ENCODE assay signal across 8 mouse cellular contexts in the genomic region with DNA sequence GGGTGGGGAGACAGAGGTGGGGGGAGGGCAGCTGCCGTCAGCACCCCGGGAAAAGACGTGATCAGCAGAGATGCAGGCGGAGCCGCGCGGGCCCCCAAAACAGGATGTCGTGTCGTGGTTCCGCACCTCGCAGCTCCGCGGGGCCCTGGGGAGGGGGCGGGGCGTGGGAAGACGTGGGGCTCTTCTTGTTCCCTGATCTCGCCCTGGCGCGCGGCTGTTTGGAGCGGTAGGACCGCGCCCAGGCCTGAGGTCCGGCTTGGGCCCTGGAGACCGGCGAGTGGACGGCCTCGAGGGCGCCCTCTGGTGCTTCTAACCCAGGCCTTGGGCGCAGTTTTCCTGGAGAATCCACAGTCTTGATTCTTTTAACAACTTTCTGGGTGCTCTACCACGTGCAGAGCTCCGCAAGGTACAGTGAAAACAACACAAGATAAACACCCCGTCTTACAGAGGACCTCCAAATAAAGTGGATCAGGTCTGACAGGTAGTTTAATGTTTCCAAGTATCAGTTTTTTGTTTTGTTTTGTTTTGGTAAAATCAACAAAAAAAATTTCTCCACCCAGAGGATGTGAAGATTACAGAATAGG. TPM values are rescaled to one million over a fixed set of nuclear protein-coding genes. Genes with fewer than 3 reads are reported as not detected.
DNase-seq lines count a peak whose midpoint lies in the region; ATAC-seq and TF ChIP-seq lines count a peak whose summit lies in the region.

No protein-coding gene starts in this region.

- DNase-seq in CH12.LX (ENCODE audit: extremely low read depth) = no peak
- peak; percentile 80 for DNase-seq in c-Kit-negative CD71-positive TER-119-positive erythroid progenitor cells, embryonic 14.5 days (ENCODE audit: low read depth, low spot score)
- DNase-seq in splenic B cell, adult 2 months (ENCODE audit: low read depth, low spot score) = peak; percentile 94

- ATAC-seq in erythroid progenitor cell, adult 5-6 weeks (replicated peaks; ENCODE audit: low FRiP score, poor library complexity, severe bottlenecking) = peak; percentile 78
- ATAC-seq in heart, embryonic 12.5 days (ENCODE audit: insufficient number of reproducible peaks, low FRiP score) = peak; percentile 83
- peak; percentile 86 for ATAC-seq in kidney, embryonic 16.5 days (ENCODE audit: low FRiP score, low TSS enrichment)
- peak; percentile 56 for ATAC-seq in limb, embryonic 15.5 days (ENCODE audit: insufficient number of reproducible peaks, low FRiP score, low TSS enrichment, low read depth)
- ATAC-seq in midbrain, embryonic 16.5 days = peak; percentile 75

- no peaks in the 10 kb centered on the region for H3K9me3 ChIP-seq in CH12.LX (replicated peaks; ENCODE audit: low read length)
- H3K9me3 ChIP-seq in heart, embryonic 12.5 days (replicated peaks) = no peaks in the 10 kb centered on the region
- H3K9me3 ChIP-seq in kidney, embryonic 16.5 days (ENCODE audit: low read length) = no peaks in the 10 kb centered on the region
- H3K9me3 ChIP-seq in limb, embryonic 15.5 days = no peaks in the 10 kb centered on the region
- no peaks in the 10 kb centered on the region for H3K9me3 ChIP-seq in midbrain, embryonic 16.5 days (replicated peaks; ENCODE audit: control insufficient read depth, low read length, poor library complexity, severe bottlenecking)

- dilution Hi-C loops in CH12.LX (cut with MboI; ENCODE audit: extremely low pct_ligation_motif_present, extremely low pct_unique_long_range_greater_than_20kb, low sequenced_read_pairs) = no loop called here

- TF ChIP-seq EP300 in CH12.LX (IDR thresholded peaks at IDR 0.05; ENCODE audit: low read length) = no peak; the same call in 1 of the 2 replicates

- peak overlapping the region; percentile 79 for H3K9ac ChIP-seq in CH12.LX (ENCODE audit: insufficient read depth, low read depth)
- peak overlapping the region; percentile 85 for H3K9ac ChIP-seq in heart, embryonic 12.5 days
- H3K9ac ChIP-seq in kidney, embryonic 16.5 days (replicated peaks; ENCODE audit: low read length) = peak overlapping the region; percentile 91
- peak overlapping the region; percentile 95 for H3K9ac ChIP-seq in limb, embryonic 15.5 days
- H3K9ac ChIP-seq in midbrain, embryonic 16.5 days (ENCODE audit: low read depth, low read length) = peak overlapping the region; percentile 82

- H3K27me3 ChIP-seq in CH12.LX (replicated peaks) = no peaks in the 10 kb centered on the region
- no peaks in the 10 kb centered on the region for H3K27me3 ChIP-seq in heart, embryonic 12.5 days (replicated peaks)
- no peaks in the 10 kb centered on the region for H3K27me3 ChIP-seq in kidney, embryonic 16.5 days (ENCODE audit: insufficient read depth, low read length)
- H3K27me3 ChIP-seq in limb, embryonic 15.5 days = no peaks in the 10 kb centered on the region
- no peaks in the 10 kb centered on the region for H3K27me3 ChIP-seq in midbrain, embryonic 16.5 days (ENCODE audit: control insufficient read depth, insufficient read depth, low read depth, low read length)
- H3K27me3 ChIP-seq in splenic B cell, adult 2 months (ENCODE audit: control insufficient read depth, insufficient read depth, low read length, poor library complexity, severe bottlenecking) = no peaks in the 10 kb centered on the region

- H3K27ac ChIP-seq in CH12.LX (ENCODE audit: insufficient read depth, low read depth) = peak overlapping the region; percentile 92
- peak overlapping the region; percentile 98 for H3K27ac ChIP-seq in heart, embryonic 12.5 days (ENCODE audit: poor library complexity, severe bottlenecking)
- H3K27ac ChIP-seq in kidney, embryonic 16.5 days (ENCODE audit: low read length) = peak overlapping the region; percentile 97
- peak overlapping the region; percentile 99 for H3K27ac ChIP-seq in limb, embryonic 15.5 days
- peak overlapping the region; percentile 77 for H3K27ac ChIP-seq in midbrain, embryonic 16.5 days (ENCODE audit: low read length)

- H3K4me1 ChIP-seq in CH12.LX (ENCODE audit: control insufficient read depth in 1 of 2, insufficient read depth in 2 of 2) = peaks cover 23 to 33% of the 10 kb centered on the region in 2 experiments
- H3K4me1 ChIP-seq in heart, embryonic 12.5 days (replicated peaks) = peaks cover 39% of the 10 kb centered on the region
- H3K4me1 ChIP-seq in kidney, embryonic 16.5 days (ENCODE audit: insufficient read depth, low read length) = peaks cover 43% of the 10 kb centered on the region
- peaks cover 42% of the 10 kb centered on the region for H3K4me1 ChIP-seq in limb, embryonic 15.5 days
- H3K4me1 ChIP-seq in midbrain, embryonic 16.5 days (ENCODE audit: control insufficient read depth, insufficient read depth, low read length) = peaks cover 8% of the 10 kb centered on the region

- peak; percentile 36; the same call in 1 of the 2 replicates for TF ChIP-seq POLR2A in CH12.LX (IDR thresholded peaks at IDR 0.05; ENCODE audit: low read depth, low read length)

- peak overlapping the region; percentile 65 to 73 (median 66) for H3K4me3 ChIP-seq in CH12.LX (replicated peaks in 1 of 3; ENCODE audit: low read depth in 2 of 3, low read length in 2 of 3, poor library complexity in 1 of 3)
- peak overlapping the region; percentile 86 for H3K4me3 ChIP-seq in heart, embryonic 12.5 days
- H3K4me3 ChIP-seq in kidney, embryonic 16.5 days (ENCODE audit: low read length) = peak overlapping the region; percentile 95
- H3K4me3 ChIP-seq in limb, embryonic 15.5 days = peak overlapping the region; percentile 87
- peak overlapping the region; percentile 71 for H3K4me3 ChIP-seq in midbrain, embryonic 16.5 days (ENCODE audit: low read depth, low read length)

- in situ Hi-C loops in CH12.LX (cut with MboI; ENCODE audit: low pct_ligation_motif_present, low pct_unique_long_range_greater_than_20kb, low sequenced_read_pairs) = loop anchor here (25.0 kb wide), 1 partner anchor 588 kb away; a partner anchor contains a TSS

- WGBS in heart, embryonic 12.5 days = under 1% methylated on average over 33 of the region's 33 CpGs
- WGBS in kidney, embryonic 16.5 days = under 1% methylated on average over 31 of the region's 33 CpGs
- WGBS in limb, embryonic 15.5 days = under 1% methylated on average over 33 of the region's 33 CpGs
- WGBS in midbrain, embryonic 16.5 days = 1% methylated on average over 29 of the region's 33 CpGs

- TF ChIP-seq CTCF in CH12.LX (conservative IDR thresholded peaks at IDR 0.05 in 1 of 2, IDR thresholded peaks at IDR 0.05 in 1 of 2; ENCODE audit: low read depth in 2 of 2, low read length in 2 of 2) = peak in 1 of 2 experiments; percentile 79; a peak in 2 of 4 replicates

- TF ChIP-seq RAD21 in CH12.LX (IDR thresholded peaks at IDR 0.05; ENCODE audit: low read depth, low read length) = peak; percentile 45

- peak overlapping the region; percentile 81 for H3K4me2 ChIP-seq in CH12.LX (ENCODE audit: insufficient read depth, low read depth, poor library complexity, severe bottlenecking)
- peak overlapping the region; percentile 80 for H3K4me2 ChIP-seq in heart, embryonic 12.5 days
- H3K4me2 ChIP-seq in kidney, embryonic 16.5 days (replicated peaks; ENCODE audit: low read depth, low read length) = peak overlapping the region; percentile 74
- H3K4me2 ChIP-seq in limb, embryonic 15.5 days = peak overlapping the region; percentile 72
- H3K4me2 ChIP-seq in midbrain, embryonic 16.5 days (ENCODE audit: low read length) = peak overlapping the region; percentile 88

- H3K79me2 ChIP-seq in CH12.LX (replicated peaks; ENCODE audit: control insufficient read depth, extremely low read depth, insufficient read depth, poor library complexity, severe bottlenecking) = peaks cover 34% of the 10 kb centered on the region

- no peaks in the 10 kb centered on the region for H3K36me3 ChIP-seq in CH12.LX (replicated peaks in 1 of 2; ENCODE audit: control insufficient read depth in 1 of 2, insufficient read depth in 1 of 2, low read length in 1 of 2)
- H3K36me3 ChIP-seq in heart, embryonic 12.5 days = no peaks in the 10 kb centered on the region
- H3K36me3 ChIP-seq in kidney, embryonic 16.5 days (ENCODE audit: insufficient read depth, low read length) = no peaks in the 10 kb centered on the region
- H3K36me3 ChIP-seq in limb, embryonic 15.5 days = no peaks in the 10 kb centered on the region
- H3K36me3 ChIP-seq in midbrain, embryonic 16.5 days (ENCODE audit: control insufficient read depth, insufficient read depth, low read length) = no peaks in the 10 kb centered on the region
- H3K36me3 ChIP-seq in splenic B cell, adult 2 months (ENCODE audit: control insufficient read depth, insufficient read depth, low read length, poor library complexity, severe bottlenecking) = no peaks in the 10 kb centered on the region; the same call in 1 of the 2 replicates

RNA-seq across cellular contexts. Expression of a gene that starts 5.1 kb away (rescaled TPM):
- 17.1 and 22.7 TPM in 2 replicates for total RNA-seq in CH12.LX (2012; rRNA removed)
- total RNA-seq in CH12.LX (2014; rRNA removed) = 9.6 and 12.2 TPM in 2 replicates
- polyA plus RNA-seq in CH12.LX (2012; ENCODE audit: insufficient read length, low read depth) = 109 and 118 TPM in 2 replicates
- 125 and 176 TPM in 2 replicates for total RNA-seq in erythroid progenitor cell, adult 5-6 weeks (2015; ENCODE audit: low replicate concordance)
- 27.1 and 35.6 TPM in 2 replicates for total RNA-seq in erythroid progenitor cell, adult 5-6 weeks (2017; ENCODE audit: low replicate concordance)
- 41.9 and 42.7 TPM in 2 replicates for polyA plus RNA-seq in heart, embryonic 12.5 days (2016; fragmentation: Nextera tagmentation; extraction: Ambion mirVana)
- 61.2 and 64.9 TPM in 2 replicates for polyA plus RNA-seq in kidney, embryonic 16.5 days (2015; fragmentation: Nextera tagmentation; extraction: Ambion mirVana)
- 65.2 and 76.2 TPM in 2 replicates for polyA plus RNA-seq in limb, embryonic 15.5 days (2015; fragmentation: Nextera tagmentation; extraction: Ambion mirVana)
- polyA plus RNA-seq in midbrain, embryonic 16.5 days (2015; fragmentation: Nextera tagmentation; extraction: Ambion mirVana) = 12.8 and 14.6 TPM in 2 replicates

RNA-seq across cellular contexts. Expression of a gene that starts 16.9 kb away (rescaled TPM):
- total RNA-seq in CH12.LX (2012; rRNA removed) (8.9 and 10.2 TPM in 2 replicates), CH12.LX (2014; rRNA removed) (21.0 and 26.6 TPM in 2 replicates)
- 23.9 and 24.1 TPM in 2 replicates for polyA plus RNA-seq in CH12.LX (2012; ENCODE audit: insufficient read length, low read depth)
- 28.9 and 31.7 TPM in 2 replicates for total RNA-seq in erythroid progenitor cell, adult 5-6 weeks (2015; ENCODE audit: low replicate concordance)
- 45.2 and 72.3 TPM in 2 replicates for total RNA-seq in erythroid progenitor cell, adult 5-6 weeks (2017; ENCODE audit: low replicate concordance)
- polyA plus RNA-seq in heart, embryonic 12.5 days (2016; fragmentation: Nextera tagmentation; extraction: Ambion mirVana) = 16.8 and 19.1 TPM in 2 replicates
- 14.8 and 17.0 TPM in 2 replicates for polyA plus RNA-seq in kidney, embryonic 16.5 days (2015; fragmentation: Nextera tagmentation; extraction: Ambion mirVana)
- polyA plus RNA-seq in limb, embryonic 15.5 days (2015; fragmentation: Nextera tagmentation; extraction: Ambion mirVana) = 33.5 and 38.5 TPM in 2 replicates
- polyA plus RNA-seq in midbrain, embryonic 16.5 days (2015; fragmentation: Nextera tagmentation; extraction: Ambion mirVana) = 10.2 and 12.5 TPM in 2 replicates

RNA-seq across cellular contexts. Expression of a gene that starts 40.7 kb away (rescaled TPM):
- total RNA-seq in CH12.LX (2012; rRNA removed) (13.2 and 18.3 TPM in 2 replicates), CH12.LX (2014; rRNA removed) (20.3 and 23.7 TPM in 2 replicates)
- 26.1 and 38.5 TPM in 2 replicates for polyA plus RNA-seq in CH12.LX (2012; ENCODE audit: insufficient read length, low read depth)
- 15.1 and 31.4 TPM in 2 replicates for total RNA-seq in erythroid progenitor cell, adult 5-6 weeks (2015; ENCODE audit: low replicate concordance)
- 6.5 and 16.3 TPM in 2 replicates for total RNA-seq in erythroid progenitor cell, adult 5-6 weeks (2017; ENCODE audit: low replicate concordance)
- 50.7 and 55.6 TPM in 2 replicates for polyA plus RNA-seq in heart, embryonic 12.5 days (2016; fragmentation: Nextera tagmentation; extraction: Ambion mirVana)
- polyA plus RNA-seq in kidney, embryonic 16.5 days (2015; fragmentation: Nextera tagmentation; extraction: Ambion mirVana) = 82.9 and 84.7 TPM in 2 replicates
- polyA plus RNA-seq in limb, embryonic 15.5 days (2015; fragmentation: Nextera tagmentation; extraction: Ambion mirVana) = 92.5 and 97.2 TPM in 2 replicates
- polyA plus RNA-seq in midbrain, embryonic 16.5 days (2015; fragmentation: Nextera tagmentation; extraction: Ambion mirVana) = 57.8 and 61.3 TPM in 2 replicates

RNA-seq across cellular contexts. Expression of a gene that starts 40.7 kb away (rescaled TPM):
- 24.6 and 27.3 TPM in 2 replicates for total RNA-seq in CH12.LX (2012; rRNA removed)
- 23.9 and 25.0 TPM in 2 replicates for total RNA-seq in CH12.LX (2014; rRNA removed)
- 34.3 and 37.1 TPM in 2 replicates for polyA plus RNA-seq in CH12.LX (2012; ENCODE audit: insufficient read length, low read depth)
- total RNA-seq in erythroid progenitor cell, adult 5-6 weeks (2015; ENCODE audit: low replicate concordance) = 63.8 and 64.6 TPM in 2 replicates
- 53.6 and 64.2 TPM in 2 replicates for total RNA-seq in erythroid progenitor cell, adult 5-6 weeks (2017; ENCODE audit: low replicate concordance)
- polyA plus RNA-seq in heart, embryonic 12.5 days (2016; fragmentation: Nextera tagmentation; extraction: Ambion mirVana) = 35.8 and 38.1 TPM in 2 replicates
- 36.4 and 39.6 TPM in 2 replicates for polyA plus RNA-seq in kidney, embryonic 16.5 days (2015; fragmentation: Nextera tagmentation; extraction: Ambion mirVana)
- polyA plus RNA-seq in limb, embryonic 15.5 days (2015; fragmentation: Nextera tagmentation; extraction: Ambion mirVana) = 29.2 and 30.8 TPM in 2 replicates
- 19.9 and 21.2 TPM in 2 replicates for polyA plus RNA-seq in midbrain, embryonic 16.5 days (2015; fragmentation: Nextera tagmentation; extraction: Ambion mirVana)
